Mouse (Mus musculus) NIH3T3 (cell line): Measurements from ENCODE around the gene Ankzf1.

Source experiments
- DNase-seq: peaks from one replicate; pipeline ENCODE4 v3.0.0-alpha.2; 2012; ENCODE audit warnings: low read depth

Gene Ankzf1

GRCm38 (mm10) chr1:75187914-75188483, 4.0 kb upstream of the Ankzf1 start:
- DNase-seq = no peak

- DNase-seq = no peak
These were observed 1.4 kb upstream of the Ankzf1 start for GRCm38 (mm10) chr1:75190577-75190976.

DNA sequence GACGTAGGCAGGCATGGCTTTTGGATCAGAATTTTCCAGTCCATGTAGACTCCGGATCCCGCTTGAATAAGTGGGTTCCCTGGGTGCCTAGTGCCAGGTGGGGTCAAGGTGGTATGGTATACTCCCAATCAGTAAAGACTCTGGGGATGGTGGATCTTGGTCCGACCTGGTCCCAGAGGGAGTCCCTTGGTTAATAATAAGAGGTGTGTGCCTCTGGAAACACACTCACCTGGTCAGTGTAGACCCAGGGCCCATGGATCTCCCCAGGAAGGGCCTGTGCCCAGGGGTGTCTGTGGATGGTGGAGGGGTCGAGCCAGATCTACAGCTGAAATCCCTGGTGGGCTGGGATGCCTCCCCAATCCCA, 711 bp upstream of the Ankzf1 start:
- no peak for DNase-seq

GRCm38 (mm10) chr1:75192452-75192851, 501 bp downstream of the Ankzf1 start:
- DNase-seq = peak; percentile 73

GRCm38 (mm10) chr1:75201236-75201635, 9.3 kb downstream of the Ankzf1 start:
- DNase-seq = no peak

DNA sequence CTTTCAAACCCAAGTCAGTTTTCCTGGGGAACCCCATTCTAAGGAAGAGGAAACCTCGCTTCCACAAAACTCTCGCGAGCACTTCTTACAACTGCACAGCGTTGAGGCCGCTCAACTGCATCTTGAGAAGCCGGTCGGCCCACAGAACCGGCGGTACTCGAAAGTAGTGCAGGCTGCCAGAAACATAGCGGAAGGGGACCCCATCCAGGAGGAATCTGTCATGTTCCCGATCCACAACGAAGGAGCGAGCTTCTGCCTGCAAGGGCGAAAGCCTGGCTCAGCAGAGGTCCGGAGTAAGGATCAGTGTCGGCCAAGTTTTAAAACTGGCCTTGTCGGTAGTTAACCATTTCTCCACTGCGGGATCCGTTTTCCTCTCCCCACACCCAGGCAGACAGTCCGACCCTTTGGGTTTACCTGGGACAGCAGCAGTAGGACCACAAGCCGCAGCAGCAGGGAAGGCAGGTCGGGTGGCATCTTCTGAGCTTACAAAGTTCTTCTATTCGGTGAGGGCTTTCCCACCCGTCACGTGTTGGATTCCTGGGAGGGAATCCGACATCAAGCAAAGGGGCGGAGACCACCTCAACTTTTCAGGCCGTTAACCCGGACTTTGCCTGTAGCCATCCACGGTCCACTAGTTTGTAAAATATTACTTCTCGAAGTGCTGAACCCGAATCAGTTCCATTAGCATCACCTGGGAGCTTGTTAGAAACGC, 17.2 kb downstream of the Ankzf1 start:
- peak; percentile 86 for DNase-seq

GRCm38 (mm10) chr1:75210136-75211087, 18.5 kb downstream of the Ankzf1 start, which contains the start of the genes Glb1l and Stk16:
Gene Glb1l, minus strand, starts transcription at chr1:75210813.
Gene Stk16, plus strand, starts transcription at chr1:75210838.
- DNase-seq = peak; percentile 99

DNA sequence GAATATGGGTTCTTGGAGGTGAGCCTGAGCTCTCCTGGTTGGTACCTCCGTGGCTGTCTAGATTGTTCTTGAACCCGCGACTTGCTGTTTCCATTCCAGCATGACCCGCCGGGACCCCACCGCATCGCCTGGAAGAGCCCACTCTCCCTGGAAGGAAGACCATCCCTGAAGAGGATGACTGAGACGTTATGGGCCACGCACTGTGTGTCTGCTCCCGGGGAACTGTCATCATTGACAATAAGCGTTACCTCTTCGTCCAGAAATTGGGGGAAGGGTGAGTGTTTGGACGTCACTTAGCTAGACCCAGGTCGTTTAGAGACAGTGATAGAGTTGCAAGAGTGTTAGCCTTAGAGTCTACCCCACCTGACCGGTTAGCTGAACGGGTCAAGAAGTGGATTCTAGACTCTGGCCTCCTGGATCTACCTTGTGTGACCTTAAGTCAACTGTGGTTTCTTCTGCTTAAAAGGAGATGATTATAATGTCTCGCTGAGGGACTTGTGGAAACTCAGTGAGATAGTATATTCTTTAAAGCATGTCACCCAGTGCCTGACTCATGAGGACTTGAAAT, 19.3 kb downstream of the Ankzf1 start:
- DNase-seq = no peak

GRCm38 (mm10) chr1:75212542-75212941, 20.6 kb downstream of the Ankzf1 start:
- DNase-seq = no peak

DNA sequence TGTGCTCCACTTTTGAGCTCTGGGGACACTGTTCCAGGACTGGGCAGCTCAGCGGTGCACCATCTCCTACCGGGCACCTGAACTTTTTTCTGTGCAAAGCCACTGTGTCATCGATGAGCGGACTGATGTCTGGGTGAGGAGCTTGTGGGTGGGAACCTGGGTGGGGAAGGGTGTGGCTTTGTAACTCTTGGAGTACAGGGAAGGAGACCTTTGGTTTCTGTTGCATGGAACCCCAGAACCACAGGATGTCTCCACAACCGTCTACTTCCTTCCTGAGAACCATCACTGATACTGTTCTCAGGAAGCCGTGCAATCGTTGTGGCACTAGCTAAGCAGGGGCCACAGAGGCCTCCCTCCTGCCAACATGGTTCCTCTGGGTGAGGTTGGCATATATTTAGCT, 21.1 kb downstream of the Ankzf1 start:
- DNase-seq = no peak

- no peak for DNase-seq
These were observed 22.5 kb downstream of the Ankzf1 start for GRCm38 (mm10) chr1:75214442-75214841.

- DNase-seq = no peak
These were observed 22.9 kb downstream of the Ankzf1 start for GRCm38 (mm10) chr1:75214886-75215285.

GRCm38 (mm10) chr1:75215785-75216184, 23.8 kb downstream of the Ankzf1 start:
- DNase-seq = no peak

DNA sequence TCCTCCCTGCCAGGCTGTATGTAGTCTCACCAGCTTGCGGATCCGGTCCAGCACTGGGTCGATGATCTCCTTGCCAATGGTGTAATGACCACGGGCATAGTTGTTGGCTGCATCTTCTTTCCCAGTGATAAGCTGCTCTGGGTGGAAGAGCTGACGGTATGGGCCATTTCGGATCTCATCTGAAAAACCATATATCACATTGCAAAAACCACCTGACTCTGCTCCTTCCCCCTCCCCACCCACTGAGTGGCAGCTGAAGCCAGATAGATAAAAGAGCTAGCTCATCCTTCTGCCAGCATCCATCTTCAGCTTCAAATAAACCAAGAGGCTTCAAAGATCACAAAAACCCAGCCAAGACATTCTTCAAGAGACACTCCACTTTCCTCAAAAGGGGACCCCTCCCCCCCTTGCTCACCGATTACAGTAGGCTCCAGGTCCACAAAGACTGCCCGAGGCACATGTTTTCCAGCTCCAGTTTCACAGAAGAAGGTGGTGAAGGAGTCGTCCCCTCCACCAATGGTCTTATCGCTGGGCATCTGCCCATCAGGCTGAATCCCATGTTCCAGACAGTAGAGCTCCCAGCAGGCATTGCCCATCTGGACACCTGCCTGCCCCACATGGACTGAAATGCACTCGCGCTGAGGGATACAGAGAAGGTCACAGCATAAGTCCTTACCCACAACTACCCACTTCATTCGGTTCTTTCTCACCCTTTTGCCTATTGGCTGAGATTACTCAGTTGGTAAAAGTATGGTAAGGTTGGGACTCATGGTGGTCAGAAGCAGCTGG, 25.0 kb downstream of the Ankzf1 start:
- DNase-seq = no peak

DNA sequence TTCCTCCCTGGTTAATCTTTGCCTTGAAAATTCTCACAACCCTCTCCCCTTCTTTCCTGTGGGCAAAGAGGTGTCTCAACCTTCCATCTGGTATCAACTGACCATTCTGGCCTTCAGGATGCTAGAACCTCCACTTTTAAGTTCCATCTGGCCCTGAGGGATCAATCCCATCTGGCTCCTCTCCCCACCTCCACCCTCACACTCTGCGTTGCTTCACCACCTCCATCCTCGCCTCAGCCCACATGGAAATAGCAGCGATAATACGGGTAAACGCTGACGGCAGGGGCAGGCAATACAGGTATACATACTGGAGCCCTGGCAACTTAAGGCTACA, 25.9 kb downstream of the Ankzf1 start:
- DNase-seq = no peak

DNA sequence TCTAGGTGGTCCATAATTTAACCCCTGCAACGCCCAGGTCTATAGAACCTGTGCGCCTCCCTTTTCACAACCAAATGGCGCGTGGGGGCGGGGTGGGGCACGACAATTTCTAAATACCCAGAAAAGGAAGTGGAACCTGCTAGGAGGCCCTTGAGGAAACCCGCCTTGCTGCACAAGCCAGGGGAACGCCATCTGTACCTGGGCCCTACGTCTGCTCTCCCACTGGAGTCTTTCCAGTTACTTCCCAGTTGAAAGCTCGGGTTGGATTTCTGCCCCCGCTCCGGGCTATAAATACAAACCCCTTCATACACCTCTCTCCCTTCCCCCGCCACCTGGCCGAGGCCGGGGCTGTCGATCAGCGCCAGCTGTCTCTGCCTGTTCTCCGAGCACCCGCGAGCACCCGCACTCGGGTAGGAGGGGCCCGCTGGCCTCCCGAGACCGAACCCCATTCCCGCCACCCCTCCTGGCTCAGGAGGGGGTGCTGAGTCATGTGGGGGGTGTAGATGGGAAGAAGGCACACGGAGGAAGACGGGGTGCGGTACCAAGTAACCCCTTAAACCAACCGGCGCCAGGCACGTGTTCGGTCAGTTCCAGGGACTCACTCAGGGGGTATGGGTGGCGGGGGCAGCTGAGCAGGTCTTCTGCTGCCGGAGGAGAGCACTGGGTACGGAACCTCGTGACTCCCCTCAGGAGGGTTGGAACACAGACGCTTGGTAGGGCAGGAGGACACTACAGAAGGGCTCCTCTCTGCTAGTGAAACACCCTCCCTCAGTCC, 26.5 kb downstream of the Ankzf1 start:
- DNase-seq = peak; percentile 55

- DNase-seq = peak; percentile 84
These were observed 27.1 kb downstream of the Ankzf1 start for GRCm38 (mm10) chr1:75219078-75219477.

- no peak for DNase-seq
These were observed 27.6 kb downstream of the Ankzf1 start, which contains the start of gene Tuba4a for GRCm38 (mm10) chr1:75219531-75219930. Gene Tuba4a, minus strand, starts transcription at chr1:75219865.

DNA sequence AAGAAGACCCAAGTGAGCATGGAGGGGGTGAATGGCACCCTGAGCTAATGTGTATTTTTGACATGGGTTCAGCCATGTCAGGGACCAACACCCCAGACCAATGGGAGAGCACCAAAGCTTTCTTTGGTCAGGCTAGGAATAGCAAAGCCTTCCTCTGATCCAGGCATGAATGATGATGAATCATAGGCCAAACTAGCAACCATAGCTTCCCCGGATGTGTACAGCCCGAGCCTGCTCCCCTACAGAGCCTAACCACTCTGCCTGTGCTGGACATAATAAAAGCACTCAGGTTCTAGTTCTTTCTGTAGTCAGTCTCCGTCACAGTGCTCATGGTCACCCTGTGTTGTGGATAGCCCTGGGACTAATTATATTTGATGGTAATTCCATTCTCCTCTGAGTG, 29.6 kb downstream of the Ankzf1 start:
- DNase-seq = peak; percentile 60

DNA sequence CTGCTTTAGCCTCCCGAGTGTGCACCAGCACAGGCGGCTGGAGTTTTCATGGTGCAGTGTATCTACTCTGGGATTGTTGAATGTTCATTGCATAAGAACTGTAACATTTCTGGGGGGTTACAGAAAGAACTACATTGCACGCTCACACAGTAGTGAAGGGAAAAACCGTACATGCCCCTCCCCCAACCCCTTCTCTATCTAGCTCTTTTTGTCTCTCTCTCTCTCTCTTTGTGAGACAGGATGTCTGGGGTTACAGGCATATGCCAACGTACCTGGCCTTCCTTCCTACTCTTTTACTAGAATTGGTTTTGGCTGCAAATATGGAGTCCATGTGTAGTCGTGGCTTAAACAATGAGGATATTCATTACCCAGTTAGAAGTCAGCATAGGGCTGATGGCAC, 31.0 kb downstream of the Ankzf1 start:
- DNase-seq = no peak

DNA sequence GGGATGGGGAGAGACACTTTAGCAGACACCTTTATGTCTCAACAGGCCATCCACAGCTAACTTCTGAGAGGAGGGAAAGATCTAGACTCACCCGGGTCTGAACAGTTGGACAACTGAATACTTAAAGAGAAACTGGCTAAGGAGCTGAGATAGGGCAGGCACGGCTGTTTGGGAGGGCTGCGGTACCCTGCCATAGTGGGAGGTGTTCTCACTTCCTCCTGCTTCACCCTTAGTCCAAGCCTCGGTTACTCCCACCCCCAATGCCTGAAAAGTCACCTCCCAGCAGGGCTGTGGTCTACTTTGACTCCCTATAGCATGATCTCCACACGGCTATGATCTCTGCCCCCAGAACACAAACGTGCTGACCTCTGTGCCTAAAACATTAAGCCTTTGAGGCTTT, 31.6 kb downstream of the Ankzf1 start:
- DNase-seq = no peak
